ENCODE assay signal across 4 mouse cellular contexts in genomic region chr17:73032326-73032725, GRCm38 (mm10).
"Had no signal": no experiment of that assay in that cellular context is flagged by ENCODE, and none has a peak within 500 bp of the region (broad histone marks: within the 10 kb centered on the region; RNA-seq: fewer than 3 reads in every experiment).

No protein-coding gene starts in this region.

- DNase-seq: kidney, postnatal 25 days; left cerebral cortex, postnatal 4 days; lung, embryonic 14.5 days; lung, postnatal 14 days had no signal
